ENCODE assay signal across 11 mouse cellular contexts in genomic region chr7:112787281-112787680, GRCm38 (mm10).
DNase-seq lines count a peak whose midpoint lies in the region; ATAC-seq and TF ChIP-seq lines count a peak whose summit lies in the region.
"Had no signal": no experiment of that assay in that cellular context is flagged by ENCODE, and none has a peak within 500 bp of the region (broad histone marks: within the 10 kb centered on the region; RNA-seq: fewer than 3 reads in every experiment).

No protein-coding gene starts in this region.

- H3K9me3 ChIP-seq in heart, embryonic 14.5 days (ENCODE audit: control insufficient read depth, low read length): 0 out of 2 replicates have a peak, but pooled peaks cover 3% of the 10 kb centered on the region
- no peaks in the 10 kb centered on the region for H3K9me3 ChIP-seq in lung, postnatal 0 days (ENCODE audit: low read length)
- no peaks in the 10 kb centered on the region for H3K9me3 ChIP-seq in hindbrain, postnatal 0 days (ENCODE audit: low read length)
- H3K9me3 ChIP-seq in stomach, embryonic 16.5 days (replicated peaks; ENCODE audit: control insufficient read depth, low read length): no peaks in the 10 kb centered on the region
- H3K9me3 ChIP-seq: liver, embryonic 15.5 days had no signal

- H3K36me3 ChIP-seq in heart, embryonic 14.5 days (ENCODE audit: control insufficient read depth, insufficient read depth, low read length): no peaks in the 10 kb centered on the region
- H3K36me3 ChIP-seq in lung, postnatal 0 days (ENCODE audit: insufficient read depth, low read length): no peaks in the 10 kb centered on the region
- H3K36me3 ChIP-seq in hindbrain, postnatal 0 days (ENCODE audit: insufficient read depth, low read length): no peaks in the 10 kb centered on the region
- H3K36me3 ChIP-seq in stomach, embryonic 16.5 days (ENCODE audit: control insufficient read depth, insufficient read depth, low read length): no peaks in the 10 kb centered on the region
- H3K36me3 ChIP-seq: liver, embryonic 15.5 days had no signal

- TF ChIP-seq EP300 in lung, postnatal 0 days (IDR thresholded peaks at IDR 0.05): no peak

- 67% methylated on average over 7 of the region's 7 CpGs for WGBS in heart, embryonic 14.5 days
- 47% methylated on average over 7 of the region's 7 CpGs for WGBS in lung, postnatal 0 days
- 52% methylated on average over 7 of the region's 7 CpGs for WGBS in hindbrain, postnatal 0 days
- 67% methylated on average over 7 of the region's 7 CpGs for WGBS in stomach, embryonic 16.5 days

- peaks cover 33 to 48% of the 10 kb centered on the region in 2 experiments for H3K4me1 ChIP-seq in heart, embryonic 14.5 days (ENCODE audit: control insufficient read depth in 2 of 2, insufficient read depth in 2 of 2, low read length in 2 of 2)
- peaks cover 22% of the 10 kb centered on the region for H3K4me1 ChIP-seq in lung, postnatal 0 days (ENCODE audit: insufficient read depth, low read depth, low read length)
- peaks cover 26% of the 10 kb centered on the region for H3K4me1 ChIP-seq in hindbrain, postnatal 0 days (ENCODE audit: insufficient read depth, low read length)
- H3K4me1 ChIP-seq in stomach, embryonic 16.5 days (ENCODE audit: control insufficient read depth, insufficient read depth, low read length): peaks cover 39% of the 10 kb centered on the region

- H3K27me3 ChIP-seq in heart, embryonic 14.5 days (ENCODE audit: control insufficient read depth, insufficient read depth, low read length): no peaks in the 10 kb centered on the region
- no peaks in the 10 kb centered on the region for H3K27me3 ChIP-seq in lung, postnatal 0 days (replicated peaks; ENCODE audit: insufficient read depth, low read length)
- no peaks in the 10 kb centered on the region for H3K27me3 ChIP-seq in hindbrain, postnatal 0 days (ENCODE audit: insufficient read depth, low read length)
- H3K27me3 ChIP-seq in stomach, embryonic 16.5 days (ENCODE audit: control insufficient read depth, insufficient read depth, low read length): no peaks in the 10 kb centered on the region
- H3K27me3 ChIP-seq: liver, embryonic 15.5 days had no signal

- peak overlapping the region; percentile 19; the same call in 1 of the 2 replicates for H3K9ac ChIP-seq in heart, embryonic 14.5 days (ENCODE audit: low read length)
- no peak overlapping the region for H3K9ac ChIP-seq in lung, postnatal 0 days (replicated peaks; ENCODE audit: low read depth)
- no peak overlapping the region for H3K9ac ChIP-seq in hindbrain, postnatal 0 days (replicated peaks; ENCODE audit: low read length)
- H3K9ac ChIP-seq in stomach, embryonic 16.5 days (ENCODE audit: low read length): no peak overlapping the region
- H3K9ac ChIP-seq: liver, embryonic 15.5 days had no signal

- no peak for TF ChIP-seq CTCF in lung, postnatal 0 days (IDR thresholded peaks at IDR 0.05)
- no peak for TF ChIP-seq CTCF in hindbrain, postnatal 0 days (IDR thresholded peaks at IDR 0.05; ENCODE audit: low read depth)

- DNase-seq in heart, adult 18-20 months: no peak
- peak; percentile 40 for DNase-seq in lung, postnatal 0 days (ENCODE audit: low spot score)
- no peak for DNase-seq in lung, postnatal 14 days
- DNase-seq in hindbrain, postnatal 0 days (ENCODE audit: low spot score): no peak
- DNase-seq in adrenal gland, adult (ENCODE audit: inconsistent age in 2 of 2, low spot score in 1 of 2): no peak
- DNase-seq in left cerebral cortex, postnatal 10 days (ENCODE audit: extremely low spot score in 1 of 2, low spot score in 2 of 2): no peak
- DNase-seq: heart, adult 11 months; layer of hippocampus, postnatal 36 days had no signal

- no peak for ATAC-seq in heart, embryonic 14.5 days (ENCODE audit: insufficient number of reproducible peaks, insufficient read depth, low FRiP score, low read depth)
- ATAC-seq in lung, postnatal 0 days: no peak
- ATAC-seq in hindbrain, postnatal 0 days: no peak
- ATAC-seq in stomach, embryonic 16.5 days (ENCODE audit: insufficient read depth, low FRiP score): no peak

- intact Hi-C loops in left cerebral cortex, postnatal 10 days (cut with DNase I): no loop called here

- peak overlapping the region in 1 of 2 experiments; percentile 41; a peak in 2 of 4 replicates for H3K27ac ChIP-seq in heart, embryonic 14.5 days (replicated peaks in 1 of 2; ENCODE audit: control insufficient read depth in 1 of 2, insufficient read depth in 1 of 2, low read depth in 2 of 2, low read length in 2 of 2)
- H3K27ac ChIP-seq in lung, postnatal 0 days (ENCODE audit: low read length): peak overlapping the region; percentile 49; the same call in 1 of the 2 replicates
- H3K27ac ChIP-seq in hindbrain, postnatal 0 days: peak overlapping the region; percentile 49; the same call in 1 of the 2 replicates
- 0 out of 2 replicates have a peak overlapping the region, but pooled peaks have one; percentile 20 for H3K27ac ChIP-seq in stomach, embryonic 16.5 days (ENCODE audit: low read length)

- H3K4me3 ChIP-seq in heart, embryonic 14.5 days (ENCODE audit: control insufficient read depth in 1 of 2, insufficient read depth in 1 of 2, low read depth in 1 of 2, low read length in 2 of 2): no peak overlapping the region
- no peak overlapping the region for H3K4me3 ChIP-seq in lung, postnatal 0 days (ENCODE audit: low read depth, low read length)
- H3K4me3 ChIP-seq in hindbrain, postnatal 0 days (ENCODE audit: low read length): no peak overlapping the region
- no peak overlapping the region for H3K4me3 ChIP-seq in stomach, embryonic 16.5 days (replicated peaks; ENCODE audit: low read length)
- H3K4me3 ChIP-seq: liver, embryonic 15.5 days had no signal

- no peak overlapping the region for H3K4me2 ChIP-seq in heart, embryonic 14.5 days (ENCODE audit: low read length)
- no peak overlapping the region for H3K4me2 ChIP-seq in lung, postnatal 0 days (replicated peaks; ENCODE audit: low read depth, low read length)
- H3K4me2 ChIP-seq in hindbrain, postnatal 0 days (ENCODE audit: low read depth, low read length): no peak overlapping the region
- H3K4me2 ChIP-seq in stomach, embryonic 16.5 days (ENCODE audit: low read depth, low read length): no peak overlapping the region
- H3K4me2 ChIP-seq: liver, embryonic 15.5 days had no signal
